Mouse (Mus musculus): ENCODE results near the gene Gm49380.

DNA sequence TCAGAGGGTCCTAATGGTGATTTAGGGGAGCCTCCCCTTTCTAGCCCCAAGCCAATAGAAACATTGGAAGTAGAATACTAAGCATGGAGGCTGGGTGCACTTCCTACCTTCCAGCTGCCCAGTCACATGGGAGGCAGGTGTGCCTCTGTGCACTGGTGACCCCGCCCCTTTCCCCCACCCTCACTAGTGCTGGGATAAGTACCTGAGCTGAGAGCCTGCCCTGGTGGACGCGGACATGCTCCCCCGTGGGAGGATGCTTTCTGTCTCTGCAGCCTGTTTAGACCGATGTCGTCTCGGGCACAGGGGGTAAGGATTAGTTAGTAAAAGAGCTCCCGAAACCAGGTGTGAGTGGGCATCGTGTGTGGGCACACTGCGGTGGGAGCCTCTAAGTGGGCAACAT lies 26.3 kb downstream of the Gm49380 start:
- TF ChIP-seq HCFC1 (IDR thresholded peaks at IDR 0.05; ENCODE audit: low read depth, low read length) (no peak), CTCF (IDR thresholded peaks at IDR 0.05 in 2 of 3, conservative IDR thresholded peaks at IDR 0.05 in 1 of 3; ENCODE audit: control insufficient read depth in 1 of 3, insufficient read depth in 1 of 3, low read depth in 2 of 3, low read length in 3 of 3, poor library complexity in 1 of 3, severe bottlenecking in 1 of 3) (no peak), ZKSCAN1 (IDR thresholded peaks at IDR 0.05; ENCODE audit: low read depth, low read length) (no peak), POLR2A (IDR thresholded peaks at IDR 0.05; ENCODE audit: control insufficient read depth in 1 of 2, insufficient read depth in 1 of 2, low read depth in 1 of 2, low read length in 2 of 2, poor library complexity in 1 of 2) (no peak), TCF12 (IDR thresholded peaks at IDR 0.05; ENCODE audit: low read depth, low read length) (no peak), TBP (IDR thresholded peaks at IDR 0.05; ENCODE audit: low read depth, low read length) (no peak)
